Mouse (Mus musculus) bone marrow macrophage, adult 2 months (primary cell): ENCODE measurements at regions not wholly inside any gene's neighbourhood (a gene's known extent, or its start where the extent isn't known, plus 50 kb on each side); places are given as distances from the start of the nearest gene placed in this dataset.

Experiments
- CTCF ChIP-seq: IDR thresholded peaks from 2 replicates; pipeline ENCODE4 v1.5.1; 2012; ENCODE audit warnings: low read depth, mild to moderate bottlenecking, low read length, moderate library complexity
- POLR2A ChIP-seq: IDR thresholded peaks from 2 replicates; pipeline ENCODE4 v1.6.1; 2012; ENCODE audit warnings: mild to moderate bottlenecking, low read depth, low read length, borderline replicate concordance

GRCm38 (mm10) chr14:46627690-46628089 is 132.7 kb upstream of the Cdkn3 start:
- no peak for TF ChIP-seq CTCF
- no peak for TF ChIP-seq POLR2A
